Mouse (Mus musculus) CD4-positive helper T cell, adult 2 months (primary cell): ENCODE results near the gene Zfp446.
A peak's percentile ranks its signal among the peaks of the same experiment; 100 is the strongest.

Source experiments
- DNase-seq: peaks from one replicate; pipeline ENCODE4 v3.0.0-alpha.2; 2012; ENCODE audit warnings: low read depth, missing footprints, low spot score

Zfp446 gene

GRCm38 (mm10) chr7:13024805-13025204 lies 47.2 kb downstream of the Zfp446 start:
- DNase-seq = peak; percentile 77

GRCm38 (mm10) chr7:13025511-13026112 lies 48.0 kb downstream of the Zfp446 start:
- DNase-seq = no peak

GRCm38 (mm10) chr7:13028986-13029385 lies 51.3 kb downstream of the Zfp446 start:
- DNase-seq = no peak

GRCm38 (mm10) chr7:13031069-13031468 lies 53.4 kb downstream of the Zfp446 start:
- peak; percentile 45 for DNase-seq

GRCm38 (mm10) chr7:13031983-13032382 lies 54.3 kb downstream of the Zfp446 start:
- DNase-seq = no peak

- no peak for DNase-seq
These were observed 54.9 kb downstream of the Zfp446 start for GRCm38 (mm10) chr7:13032541-13032940.

- no peak for DNase-seq
These were observed 56.0 kb downstream of the Zfp446 start for GRCm38 (mm10) chr7:13033451-13034147.

GRCm38 (mm10) chr7:13034148-13034977 lies 56.7 kb downstream of the Zfp446 start, which contains the start of gene Chmp2a:
TSS of gene Chmp2a (minus strand) at chr7:13034807.
- peak; percentile 95 for DNase-seq
